Comparison of ENCODE assay signal across 23 mouse cellular contexts in the genomic region with DNA sequence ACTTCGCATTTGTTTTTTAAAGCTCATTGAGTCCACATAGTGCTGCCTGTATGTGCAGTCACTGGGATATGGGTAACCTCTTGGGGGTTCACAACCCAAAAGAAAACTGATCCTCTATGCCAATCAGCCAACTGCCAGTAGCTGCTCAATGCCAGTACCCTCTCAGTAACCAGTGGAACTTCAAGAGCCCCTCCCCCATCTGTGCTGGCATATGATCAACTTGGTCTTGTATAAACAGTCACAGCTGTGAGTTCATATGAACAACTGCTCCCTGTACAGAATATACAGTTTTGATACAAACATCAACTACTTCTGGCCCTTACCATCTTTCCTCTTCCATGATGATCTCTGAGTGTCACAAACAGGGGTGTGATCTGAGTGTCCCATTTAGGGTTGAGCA.
DNase-seq lines count a peak whose midpoint lies in the region; ATAC-seq and TF ChIP-seq lines count a peak whose summit lies in the region.
"Had no signal": no experiment of that assay in that cellular context is flagged by ENCODE, and none has a peak within 500 bp of the region (broad histone marks: within the 10 kb centered on the region; RNA-seq: fewer than 3 reads in every experiment).

No protein-coding gene starts in this region.

- no peaks in the 10 kb centered on the region for H3K4me1 ChIP-seq in forebrain, embryonic 14.5 days (ENCODE audit: control insufficient read depth, insufficient read depth, low read length)
- no peaks in the 10 kb centered on the region for H3K4me1 ChIP-seq in forebrain, postnatal 0 days (ENCODE audit: insufficient read depth)
- H3K4me1 ChIP-seq in lung, embryonic 14.5 days (ENCODE audit: insufficient read depth) = no peaks in the 10 kb centered on the region
- H3K4me1 ChIP-seq: embryonic facial prominence, embryonic 15.5 days; forebrain, embryonic 15.5 days; hindbrain, embryonic 12.5 days had no signal

- H3K4me3 ChIP-seq in forebrain, embryonic 14.5 days (ENCODE audit: low read depth, low read length) = no peak overlapping the region
- no peak overlapping the region for H3K4me3 ChIP-seq in forebrain, postnatal 0 days (ENCODE audit: low read depth, low read length)
- H3K4me3 ChIP-seq in lung, embryonic 14.5 days (ENCODE audit: low read depth, low read length) = no peak overlapping the region
- H3K4me3 ChIP-seq: embryonic facial prominence, embryonic 15.5 days; forebrain, embryonic 15.5 days; hindbrain, embryonic 12.5 days had no signal

- TF ChIP-seq CTCF in forebrain, postnatal 0 days (IDR thresholded peaks at IDR 0.05; ENCODE audit: low read depth) = no peak
- no peak for TF ChIP-seq CTCF in lung, embryonic 14.5 days (IDR thresholded peaks at IDR 0.05; ENCODE audit: low read depth)

- ATAC-seq in forebrain, embryonic 14.5 days = no peak
- ATAC-seq in forebrain, postnatal 0 days = no peak
- peak; percentile 28; the same call in 1 of the 2 replicates for ATAC-seq in lung, embryonic 14.5 days (ENCODE audit: insufficient read depth)
- ATAC-seq: forebrain, embryonic 15.5 days; hindbrain, embryonic 16.5 days; inflammation-experienced regulatory T-cells, adult 6 months; intestine, embryonic 16.5 days; Patski had no signal

- H3K27me3 ChIP-seq in forebrain, embryonic 14.5 days (replicated peaks; ENCODE audit: control insufficient read depth, insufficient read depth, low read length) = no peaks in the 10 kb centered on the region
- H3K27me3 ChIP-seq in forebrain, postnatal 0 days (ENCODE audit: insufficient read depth, low read length) = no peaks in the 10 kb centered on the region
- no peaks in the 10 kb centered on the region for H3K27me3 ChIP-seq in lung, embryonic 14.5 days (ENCODE audit: insufficient read depth, low read length)
- H3K27me3 ChIP-seq: embryonic facial prominence, embryonic 15.5 days; forebrain, embryonic 15.5 days; hindbrain, embryonic 12.5 days had no signal

- H3K4me2 ChIP-seq in forebrain, embryonic 14.5 days (ENCODE audit: low read length) = no peak overlapping the region
- no peak overlapping the region for H3K4me2 ChIP-seq in forebrain, postnatal 0 days (ENCODE audit: low read depth)
- no peak overlapping the region for H3K4me2 ChIP-seq in lung, embryonic 14.5 days
- H3K4me2 ChIP-seq: embryonic facial prominence, embryonic 15.5 days; forebrain, embryonic 15.5 days; heart, embryonic 11.5 days; hindbrain, embryonic 12.5 days had no signal

- H3K36me3 ChIP-seq in forebrain, embryonic 14.5 days (ENCODE audit: control insufficient read depth, insufficient read depth, low read length) = no peaks in the 10 kb centered on the region
- no peaks in the 10 kb centered on the region for H3K36me3 ChIP-seq in forebrain, postnatal 0 days (ENCODE audit: insufficient read depth)
- H3K36me3 ChIP-seq in lung, embryonic 14.5 days (ENCODE audit: insufficient read depth) = no peaks in the 10 kb centered on the region
- H3K36me3 ChIP-seq: embryonic facial prominence, embryonic 15.5 days; forebrain, embryonic 15.5 days; hindbrain, embryonic 12.5 days had no signal

- H3K9me3 ChIP-seq in forebrain, embryonic 14.5 days (replicated peaks; ENCODE audit: control insufficient read depth, low read length) = no peaks in the 10 kb centered on the region
- H3K9me3 ChIP-seq in forebrain, postnatal 0 days (ENCODE audit: low read length) = no peaks in the 10 kb centered on the region
- no peaks in the 10 kb centered on the region for H3K9me3 ChIP-seq in lung, embryonic 14.5 days (ENCODE audit: low read depth, low read length)
- H3K9me3 ChIP-seq: embryonic facial prominence, embryonic 15.5 days; forebrain, embryonic 15.5 days; hindbrain, embryonic 12.5 days had no signal

- peak; percentile 10 for DNase-seq in adrenal gland, postnatal 10 days
- no peak for DNase-seq in adrenal gland, postnatal 14 days
- DNase-seq in forebrain, embryonic 14.5 days (ENCODE audit: low spot score) = peak; percentile 27
- DNase-seq in forebrain, postnatal 0 days = no peak
- peak; percentile 47 for DNase-seq in lung, embryonic 14.5 days
- no peak for DNase-seq in lung, postnatal 25 days (ENCODE audit: low spot score)
- DNase-seq in thymus, postnatal 0 days (ENCODE audit: low spot score) = no peak
- DNase-seq: adrenal gland, adult 2 months; adrenal gland, postnatal 36 days; cerebellum, adult 2 months; cerebellum, adult 9-11 months; cerebellum, postnatal 36 days; embryo, embryonic 11 days; gastrocnemius, postnatal 10 days; gastrocnemius, postnatal 36 days had no signal

- H3K9ac ChIP-seq in forebrain, embryonic 14.5 days (ENCODE audit: low read length) = no peak overlapping the region
- H3K9ac ChIP-seq in forebrain, postnatal 0 days = no peak overlapping the region
- no peak overlapping the region for H3K9ac ChIP-seq in lung, embryonic 14.5 days
- H3K9ac ChIP-seq: embryonic facial prominence, embryonic 15.5 days; forebrain, embryonic 15.5 days; hindbrain, embryonic 12.5 days had no signal

- no peak overlapping the region for H3K27ac ChIP-seq in forebrain, embryonic 14.5 days (ENCODE audit: low read depth, low read length)
- H3K27ac ChIP-seq in forebrain, postnatal 0 days (ENCODE audit: low read depth, low read length) = no peak overlapping the region
- no peak overlapping the region for H3K27ac ChIP-seq in lung, embryonic 14.5 days (ENCODE audit: low read depth)
- H3K27ac ChIP-seq: embryonic facial prominence, embryonic 15.5 days; forebrain, embryonic 15.5 days; hindbrain, embryonic 12.5 days had no signal

- 93% methylated on average over 1 of the region's 1 CpGs for WGBS in forebrain, embryonic 14.5 days
- WGBS in forebrain, postnatal 0 days = 98% methylated on average over 1 of the region's 1 CpGs
- 97% methylated on average over 1 of the region's 1 CpGs for WGBS in lung, embryonic 14.5 days

Comparison
In these comparisons a context has a peak if more than half of its experiments do, and no peak if none do; other contexts are left out.
1. DNase-seq: peak in adrenal gland, postnatal 10 days (single experiment), forebrain, embryonic 14.5 days (single experiment) and lung, embryonic 14.5 days (single experiment); none in adrenal gland, postnatal 14 days (single experiment), forebrain, postnatal 0 days (single experiment), lung, postnatal 25 days (single experiment) and thymus, postnatal 0 days (single experiment).